Mouse (Mus musculus): ENCODE results near the gene Peli3. TPM values are rescaled to one million over a fixed set of nuclear protein-coding genes. Genes with fewer than 3 reads are reported as not detected.

The Peli3 gene
- polyA plus RNA-seq, 1 experiment, result 1.5 TPM

- no peak for DNase-seq (ENCODE audit: low read depth in 1 of 2, low spot score in 2 of 2)
- Histone ChIP-seq H3K4me3 (ENCODE audit: extremely low read depth, insufficient read depth, insufficient read length) (no peak overlapping the region), H3K27ac (ENCODE audit: insufficient read depth, low read length) (no peak overlapping the region), H3K36me3 (ENCODE audit: control insufficient read depth, insufficient read depth, low read length) (no peaks in the 10 kb centered on the region), H3K4me1 (ENCODE audit: control insufficient read depth, insufficient read depth, insufficient read length) (peaks cover 4% of the 10 kb centered on the region), H3K27me3 (ENCODE audit: control insufficient read depth, insufficient read depth, low read length) (peaks cover 1% of the 10 kb centered on the region; the same call in 1 of the 2 replicates)
- no peak for TF ChIP-seq POLR2A (IDR thresholded peaks at IDR 0.05; ENCODE audit: low read depth, low read length)
- no peak for TF ChIP-seq CTCF (IDR thresholded peaks at IDR 0.05; ENCODE audit: extremely low read depth, insufficient read depth, insufficient read length, insufficient replicate concordance)
- 72% methylated on average over 17 of the region's 17 CpGs for WGBS
These were observed 5.2 kb downstream of the Peli3 start for GRCm38 (mm10) chr19:4937444-4938310.

GRCm38 (mm10) chr19:4936896-4937295 lies 6.0 kb downstream of the Peli3 start:
- Histone ChIP-seq H3K4me3 (ENCODE audit: extremely low read depth, insufficient read depth, insufficient read length) (no peak overlapping the region), H3K36me3 (ENCODE audit: control insufficient read depth, insufficient read depth, low read length) (no peaks in the 10 kb centered on the region), H3K27ac (ENCODE audit: insufficient read depth, low read length) (no peak overlapping the region), H3K4me1 (ENCODE audit: control insufficient read depth, insufficient read depth, insufficient read length) (no peaks in the 10 kb centered on the region), H3K27me3 (ENCODE audit: control insufficient read depth, insufficient read depth, low read length) (no peaks in the 10 kb centered on the region)
- TF ChIP-seq POLR2A (IDR thresholded peaks at IDR 0.05; ENCODE audit: low read depth, low read length), result no peak
- no peak for TF ChIP-seq CTCF (IDR thresholded peaks at IDR 0.05; ENCODE audit: extremely low read depth, insufficient read depth, insufficient read length, insufficient replicate concordance)
- no peak for DNase-seq (ENCODE audit: low read depth in 1 of 2, low spot score in 2 of 2)
- WGBS, result 86% methylated on average over 2 of the region's 2 CpGs

- Histone ChIP-seq H3K4me1 (ENCODE audit: control insufficient read depth, insufficient read depth, insufficient read length) (peaks cover 3% of the 10 kb centered on the region; the same call in 1 of the 2 replicates), H3K36me3 (ENCODE audit: control insufficient read depth, insufficient read depth, low read length) (no peaks in the 10 kb centered on the region; the same call in 1 of the 2 replicates), H3K27ac (ENCODE audit: insufficient read depth, low read length) (no peak overlapping the region), H3K4me3 (ENCODE audit: extremely low read depth, insufficient read depth, insufficient read length) (no peak overlapping the region), H3K27me3 (ENCODE audit: control insufficient read depth, insufficient read depth, low read length) (no peaks in the 10 kb centered on the region)
- WGBS, result 80% methylated on average over 5 of the region's 5 CpGs
- TF ChIP-seq CTCF (IDR thresholded peaks at IDR 0.05; ENCODE audit: extremely low read depth, insufficient read depth, insufficient read length, insufficient replicate concordance), result no peak
- TF ChIP-seq POLR2A (IDR thresholded peaks at IDR 0.05; ENCODE audit: low read depth, low read length), result no peak
- no peak for DNase-seq (ENCODE audit: low read depth in 1 of 2, low spot score in 2 of 2)
These were observed 14.1 kb downstream of the Peli3 start for GRCm38 (mm10) chr19:4928781-4929180.

DNA sequence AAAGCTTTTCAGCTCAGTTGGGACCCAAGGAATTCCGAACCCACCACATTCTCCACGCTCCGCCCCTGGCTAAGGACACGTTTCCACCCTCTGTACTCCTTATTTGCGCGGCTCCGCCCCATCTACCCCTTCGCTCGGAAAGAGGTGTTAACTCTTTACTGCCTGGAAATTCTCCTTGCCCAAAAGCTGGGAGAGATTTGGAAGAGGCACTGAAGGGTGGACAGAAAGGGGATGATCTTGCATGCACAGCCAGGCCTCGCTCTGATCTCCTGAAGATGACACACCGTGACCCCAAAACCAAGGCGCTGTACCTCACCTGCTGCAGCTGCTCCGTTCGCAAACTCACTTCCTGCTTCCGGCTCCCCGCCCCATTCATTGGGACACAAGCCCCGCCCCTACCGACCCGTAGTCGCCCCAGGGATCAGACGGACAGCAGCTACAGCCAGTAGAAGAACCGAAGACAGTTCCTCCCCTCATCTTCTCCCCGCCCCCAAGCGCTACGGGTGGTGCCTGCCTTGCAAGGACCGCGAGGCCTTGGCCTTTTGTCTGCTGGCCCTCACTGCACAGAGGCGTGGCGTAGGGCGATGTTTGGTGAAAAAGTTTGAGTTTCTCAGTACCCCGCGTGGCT lies 14.9 kb downstream of the Peli3 start, which contains the start of gene Dpp3:
TSS of gene Dpp3 (minus strand) at position 384 of the 628 bp plus-strand sequence.
- Histone ChIP-seq H3K36me3 (ENCODE audit: control insufficient read depth, insufficient read depth, low read length) (peaks cover 6% of the 10 kb centered on the region), H3K27ac (ENCODE audit: insufficient read depth, low read length) (peak within 1 kb of the TSS; percentile 17; the same call in 1 of the 2 replicates), H3K4me1 (ENCODE audit: control insufficient read depth, insufficient read depth, insufficient read length) (peaks cover 3% of the 10 kb centered on the region; the same call in 1 of the 2 replicates), H3K4me3 (ENCODE audit: extremely low read depth, insufficient read depth, insufficient read length) (peak within 1 kb of the TSS; percentile 75), H3K27me3 (ENCODE audit: control insufficient read depth, insufficient read depth, low read length) (no peaks in the 10 kb centered on the region)
- under 1% methylated on average over 32 of the region's 32 CpGs for WGBS
- DNase-seq (ENCODE audit: low read depth in 1 of 2, low spot score in 2 of 2), result peak; percentile 92 to 100
- TF ChIP-seq POLR2A (IDR thresholded peaks at IDR 0.05; ENCODE audit: low read depth, low read length), result peak; percentile 76; the same call in 1 of the 2 replicates
- TF ChIP-seq CTCF (IDR thresholded peaks at IDR 0.05; ENCODE audit: extremely low read depth, insufficient read depth, insufficient read length, insufficient replicate concordance), result no peak

DNA sequence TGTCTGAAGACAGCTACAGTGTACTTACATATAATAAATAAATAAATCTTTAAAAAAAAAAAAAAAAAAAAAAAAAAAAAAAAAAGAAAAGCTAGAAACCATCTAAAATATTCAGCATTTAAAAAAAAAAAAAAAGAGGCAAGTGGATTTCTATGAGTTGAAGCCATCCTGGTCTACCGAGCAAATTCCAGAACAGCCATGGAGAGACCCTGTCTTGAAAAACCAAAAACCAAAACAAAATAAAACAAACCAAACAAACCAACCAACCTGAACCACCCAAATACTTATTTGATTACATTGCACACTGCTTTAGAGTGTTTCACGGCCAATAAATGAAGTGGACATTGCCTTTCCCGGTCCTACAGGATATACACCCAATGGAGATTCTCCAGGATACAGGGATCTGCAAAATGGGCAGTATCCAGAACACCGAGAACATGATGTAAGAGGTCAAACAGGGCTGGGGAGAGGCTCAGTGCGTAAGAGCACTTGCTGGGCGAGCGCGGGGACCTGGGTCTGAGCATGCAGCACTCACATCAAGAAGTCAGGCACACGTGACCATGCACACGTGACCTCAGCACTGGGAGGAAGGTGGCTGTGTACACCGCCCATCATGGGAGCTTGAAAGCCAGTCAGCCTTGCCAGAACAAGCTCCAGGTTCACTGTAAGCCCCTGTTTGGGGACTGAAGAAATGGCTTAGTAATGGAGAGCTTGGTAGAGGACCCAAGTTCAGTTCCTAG lies 17.6 kb downstream of the Peli3 start:
- 95% methylated on average over 11 of the region's 11 CpGs for WGBS
- TF ChIP-seq CTCF (IDR thresholded peaks at IDR 0.05; ENCODE audit: extremely low read depth, insufficient read depth, insufficient read length, insufficient replicate concordance) (no peak), POLR2A (IDR thresholded peaks at IDR 0.05; ENCODE audit: low read depth, low read length) (no peak)
- Histone ChIP-seq H3K4me3 (ENCODE audit: extremely low read depth, insufficient read depth, insufficient read length) (no peak overlapping the region), H3K27me3 (ENCODE audit: control insufficient read depth, insufficient read depth, low read length) (no peaks in the 10 kb centered on the region), H3K27ac (ENCODE audit: insufficient read depth, low read length) (no peak overlapping the region), H3K36me3 (ENCODE audit: control insufficient read depth, insufficient read depth, low read length) (peaks cover 31% of the 10 kb centered on the region), H3K4me1 (ENCODE audit: control insufficient read depth, insufficient read depth, insufficient read length) (peaks cover 3% of the 10 kb centered on the region; the same call in 1 of the 2 replicates)
- no peak for DNase-seq (ENCODE audit: low read depth in 1 of 2, low spot score in 2 of 2)

DNA sequence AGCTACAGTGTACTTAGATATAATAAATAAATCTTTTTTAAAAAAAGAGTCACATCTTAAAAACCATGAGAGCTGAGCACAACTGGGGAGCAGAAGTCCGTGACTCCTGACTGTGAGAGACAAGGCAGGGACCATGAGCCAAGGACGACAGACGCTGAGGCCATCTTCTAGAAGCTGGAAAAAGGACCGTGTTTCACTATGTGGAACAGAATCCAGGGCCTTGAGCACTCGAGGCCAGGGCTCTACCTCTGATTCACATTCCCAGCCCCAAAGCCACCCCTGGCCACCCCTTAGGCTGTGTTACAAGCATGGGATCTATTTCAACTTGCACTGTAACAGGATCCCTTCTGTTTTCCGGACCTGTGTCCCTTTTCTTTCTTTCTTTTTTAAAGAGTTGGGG lies 23.3 kb downstream of the Peli3 start:
- H3K27ac ChIP-seq (ENCODE audit: insufficient read depth, low read length), result no peak overlapping the region
- no peak for DNase-seq (ENCODE audit: low read depth in 1 of 2, low spot score in 2 of 2)
- H3K4me1 ChIP-seq (ENCODE audit: control insufficient read depth, insufficient read depth, insufficient read length), result no peaks in the 10 kb centered on the region
- H3K27me3 ChIP-seq (ENCODE audit: control insufficient read depth, insufficient read depth, low read length), result no peaks in the 10 kb centered on the region
- 86% methylated on average over 6 of the region's 6 CpGs for WGBS
- H3K4me3 ChIP-seq (ENCODE audit: extremely low read depth, insufficient read depth, insufficient read length), result no peak overlapping the region
- H3K36me3 ChIP-seq (ENCODE audit: control insufficient read depth, insufficient read depth, low read length), result peaks cover 66% of the 10 kb centered on the region
- TF ChIP-seq CTCF (IDR thresholded peaks at IDR 0.05; ENCODE audit: extremely low read depth, insufficient read depth, insufficient read length, insufficient replicate concordance) (no peak), POLR2A (IDR thresholded peaks at IDR 0.05; ENCODE audit: low read depth, low read length) (no peak)
